Mouse (Mus musculus) E14TG2a.4 (cell line): ENCODE results near the gene Eps15.

Source experiments
- CTCF ChIP-seq: conservative IDR thresholded peaks from 2 replicates; pipeline ENCODE4 v1.5.1; 2014; ENCODE audit warnings: low read length
- NANOG ChIP-seq: IDR thresholded peaks from 2 replicates; pipeline ENCODE4 v1.6.1; 2014; ENCODE audit warnings: borderline replicate concordance, low read length, mixed read lengths

GRCm38 (mm10) chr4:109256791-109257190 is 23.3 kb upstream of the Eps15 start:
- TF ChIP-seq CTCF (no peak), NANOG (no peak)
